Mouse (Mus musculus): Measurements from ENCODE around the gene Msi2. TPM values are rescaled to one million over a fixed set of nuclear protein-coding genes. Genes with fewer than 3 reads are reported as not detected.

Msi2 gene
- polyA plus RNA-seq, 1 experiment, result 69.3 TPM

- no peaks in the 10 kb centered on the region for H3K27me3 ChIP-seq (ENCODE audit: control insufficient read depth, insufficient read depth, low read length)
- TF ChIP-seq CTCF (IDR thresholded peaks at IDR 0.05; ENCODE audit: control insufficient read depth, insufficient read depth, insufficient replicate concordance, low read depth, low read length) (no peak), POLR2A (IDR thresholded peaks at IDR 0.05; ENCODE audit: control insufficient read depth, low read depth, low read length) (no peak)
- no peak overlapping the region for H3K4me3 ChIP-seq (ENCODE audit: control insufficient read depth, low read depth, low read length)
- H3K36me3 ChIP-seq (ENCODE audit: control insufficient read depth, insufficient read depth, low read length), result no peaks in the 10 kb centered on the region
- no peak overlapping the region for H3K27ac ChIP-seq (ENCODE audit: control insufficient read depth, insufficient read depth, low read depth, low read length)
- no peaks in the 10 kb centered on the region for H3K4me1 ChIP-seq (ENCODE audit: control insufficient read depth, insufficient read depth, low read length)
Measured at GRCm38 (mm10) chr11:88636934-88637333, 81.4 kb downstream of the Msi2 start.

DNA sequence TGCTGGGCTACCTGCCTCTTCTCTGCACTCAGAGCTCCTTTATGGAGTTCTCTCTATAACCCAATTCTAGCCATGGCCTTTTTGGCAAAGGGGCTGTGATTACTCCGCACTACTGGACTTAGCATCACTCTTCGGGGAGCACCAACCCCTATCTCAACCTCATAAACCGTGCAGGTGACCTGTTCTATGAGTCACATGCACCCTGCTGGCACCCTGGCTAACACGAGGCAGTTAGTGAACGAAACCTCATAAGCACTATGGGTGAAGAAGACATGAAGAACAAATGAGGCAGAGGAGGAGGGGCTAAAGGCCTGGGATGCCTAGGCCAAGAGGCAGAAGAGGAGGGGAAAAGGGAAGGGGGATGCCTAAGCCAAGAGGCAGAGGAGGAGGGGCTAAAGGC is 82.0 kb downstream of the Msi2 start:
- no peaks in the 10 kb centered on the region for H3K36me3 ChIP-seq (ENCODE audit: control insufficient read depth, insufficient read depth, low read length)
- no peak overlapping the region for H3K27ac ChIP-seq (ENCODE audit: control insufficient read depth, insufficient read depth, low read depth, low read length)
- TF ChIP-seq POLR2A (IDR thresholded peaks at IDR 0.05; ENCODE audit: control insufficient read depth, low read depth, low read length) (no peak), CTCF (IDR thresholded peaks at IDR 0.05; ENCODE audit: control insufficient read depth, insufficient read depth, insufficient replicate concordance, low read depth, low read length) (no peak)
- no peak overlapping the region for H3K4me3 ChIP-seq (ENCODE audit: control insufficient read depth, low read depth, low read length)
- no peaks in the 10 kb centered on the region for H3K27me3 ChIP-seq (ENCODE audit: control insufficient read depth, insufficient read depth, low read length)
- no peaks in the 10 kb centered on the region for H3K4me1 ChIP-seq (ENCODE audit: control insufficient read depth, insufficient read depth, low read length)

DNA sequence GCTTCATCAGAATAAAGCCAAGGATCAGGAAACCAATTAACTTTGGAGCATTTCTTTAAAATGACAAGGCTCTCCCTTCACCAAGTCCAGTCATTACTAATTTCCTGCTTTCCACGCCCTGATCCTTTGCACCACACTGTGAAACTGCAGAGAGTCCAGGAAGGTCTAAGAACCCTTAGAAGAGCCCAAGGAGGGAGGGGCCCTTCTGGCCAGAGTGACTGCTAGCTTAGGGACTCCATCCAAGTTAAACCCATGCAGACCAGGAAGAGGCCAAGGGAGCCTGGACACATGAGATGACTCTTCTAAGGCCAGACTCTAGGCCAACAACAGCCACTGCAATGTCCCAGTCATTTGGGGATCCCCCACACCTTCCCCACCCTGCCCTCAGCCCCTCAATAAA is 83.7 kb downstream of the Msi2 start:
- TF ChIP-seq CTCF (IDR thresholded peaks at IDR 0.05; ENCODE audit: control insufficient read depth, insufficient read depth, insufficient replicate concordance, low read depth, low read length), result no peak
- TF ChIP-seq POLR2A (IDR thresholded peaks at IDR 0.05; ENCODE audit: control insufficient read depth, low read depth, low read length), result no peak
- Histone ChIP-seq H3K4me1 (ENCODE audit: control insufficient read depth, insufficient read depth, low read length) (no peaks in the 10 kb centered on the region), H3K4me3 (ENCODE audit: control insufficient read depth, low read depth, low read length) (no peak overlapping the region), H3K27ac (ENCODE audit: control insufficient read depth, insufficient read depth, low read depth, low read length) (no peak overlapping the region), H3K27me3 (ENCODE audit: control insufficient read depth, insufficient read depth, low read length) (no peaks in the 10 kb centered on the region), H3K36me3 (ENCODE audit: control insufficient read depth, insufficient read depth, low read length) (no peaks in the 10 kb centered on the region)

GRCm38 (mm10) chr11:88631932-88632230 is 86.4 kb downstream of the Msi2 start:
- no peak overlapping the region for H3K27ac ChIP-seq (ENCODE audit: control insufficient read depth, insufficient read depth, low read depth, low read length)
- no peak overlapping the region for H3K4me3 ChIP-seq (ENCODE audit: control insufficient read depth, low read depth, low read length)
- H3K27me3 ChIP-seq (ENCODE audit: control insufficient read depth, insufficient read depth, low read length), result no peaks in the 10 kb centered on the region
- TF ChIP-seq CTCF (IDR thresholded peaks at IDR 0.05; ENCODE audit: control insufficient read depth, insufficient read depth, insufficient replicate concordance, low read depth, low read length), result no peak
- no peak for TF ChIP-seq POLR2A (IDR thresholded peaks at IDR 0.05; ENCODE audit: control insufficient read depth, low read depth, low read length)
- H3K36me3 ChIP-seq (ENCODE audit: control insufficient read depth, insufficient read depth, low read length), result no peaks in the 10 kb centered on the region
- no peaks in the 10 kb centered on the region for H3K4me1 ChIP-seq (ENCODE audit: control insufficient read depth, insufficient read depth, low read length)

DNA sequence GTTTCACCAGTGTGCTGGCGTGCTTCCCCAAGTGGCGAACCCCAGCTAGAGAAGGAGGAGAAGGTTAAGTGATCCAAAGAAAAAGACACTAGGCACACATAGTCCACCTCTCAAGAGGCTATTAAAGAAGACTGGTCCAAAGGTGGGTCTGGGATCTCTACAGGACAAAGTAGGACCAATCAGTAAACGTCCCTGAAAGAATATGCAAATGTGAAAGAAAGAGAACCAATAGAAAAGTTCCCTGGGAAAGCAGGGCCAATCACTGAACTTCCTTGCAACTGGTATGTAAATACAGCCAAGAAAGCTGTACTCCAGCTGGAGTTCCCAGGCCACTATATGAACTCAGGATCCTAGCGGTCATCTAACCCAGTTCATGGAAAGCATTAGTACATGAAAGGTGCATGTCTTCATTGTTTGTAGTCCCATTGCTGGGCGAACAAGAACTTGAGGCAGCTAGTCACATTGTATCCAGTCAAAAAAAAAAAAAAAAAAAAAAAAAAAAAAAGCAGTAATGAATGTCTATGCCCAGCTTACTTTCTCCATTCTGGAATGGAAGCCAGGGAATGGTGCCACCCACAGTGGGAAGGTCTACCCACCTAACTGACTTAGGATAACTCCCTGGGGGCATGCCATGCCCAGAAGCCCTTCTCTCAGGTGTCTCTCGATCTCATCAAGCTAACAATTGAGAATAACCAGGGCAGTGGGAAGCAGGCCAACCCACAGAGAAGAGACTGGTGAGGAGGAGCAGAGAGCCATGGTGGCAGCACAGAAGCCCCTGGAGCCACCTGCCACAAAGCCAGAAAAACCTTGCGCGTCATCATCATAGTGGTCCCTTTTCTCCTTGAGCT is 87.0 kb downstream of the Msi2 start:
- TF ChIP-seq CTCF (IDR thresholded peaks at IDR 0.05; ENCODE audit: control insufficient read depth, insufficient read depth, insufficient replicate concordance, low read depth, low read length), result no peak
- TF ChIP-seq POLR2A (IDR thresholded peaks at IDR 0.05; ENCODE audit: control insufficient read depth, low read depth, low read length), result no peak
- Histone ChIP-seq H3K36me3 (ENCODE audit: control insufficient read depth, insufficient read depth, low read length) (no peaks in the 10 kb centered on the region), H3K4me1 (ENCODE audit: control insufficient read depth, insufficient read depth, low read length) (no peaks in the 10 kb centered on the region), H3K27me3 (ENCODE audit: control insufficient read depth, insufficient read depth, low read length) (no peaks in the 10 kb centered on the region), H3K4me3 (ENCODE audit: control insufficient read depth, low read depth, low read length) (no peak overlapping the region), H3K27ac (ENCODE audit: control insufficient read depth, insufficient read depth, low read depth, low read length) (no peak overlapping the region)

DNA sequence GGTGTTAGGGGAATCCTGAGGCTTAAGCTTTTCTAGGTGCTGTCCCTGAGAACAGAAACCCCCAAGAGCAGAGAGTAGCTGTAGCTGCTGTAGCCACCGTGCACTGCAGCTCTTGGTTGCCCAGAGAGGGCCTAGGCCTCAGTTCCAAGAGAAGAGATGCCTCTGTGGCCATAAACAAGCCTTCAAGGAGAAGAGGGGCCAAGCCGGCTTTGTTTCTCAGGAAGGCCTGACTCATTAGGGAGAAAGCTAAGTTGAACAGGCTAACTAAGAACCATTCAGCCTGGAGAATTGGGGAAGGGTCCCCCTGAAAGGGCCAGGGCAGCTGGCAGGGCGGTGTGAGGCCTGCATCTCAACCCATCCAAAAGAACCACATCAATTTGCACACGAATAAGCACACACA is 88.7 kb downstream of the Msi2 start:
- Histone ChIP-seq H3K4me1 (ENCODE audit: control insufficient read depth, insufficient read depth, low read length) (no peaks in the 10 kb centered on the region), H3K27ac (ENCODE audit: control insufficient read depth, insufficient read depth, low read depth, low read length) (no peak overlapping the region), H3K4me3 (ENCODE audit: control insufficient read depth, low read depth, low read length) (no peak overlapping the region), H3K36me3 (ENCODE audit: control insufficient read depth, insufficient read depth, low read length) (no peaks in the 10 kb centered on the region), H3K27me3 (ENCODE audit: control insufficient read depth, insufficient read depth, low read length) (no peaks in the 10 kb centered on the region)
- TF ChIP-seq POLR2A (IDR thresholded peaks at IDR 0.05; ENCODE audit: control insufficient read depth, low read depth, low read length), result no peak
- TF ChIP-seq CTCF (IDR thresholded peaks at IDR 0.05; ENCODE audit: control insufficient read depth, insufficient read depth, insufficient replicate concordance, low read depth, low read length), result no peak

DNA sequence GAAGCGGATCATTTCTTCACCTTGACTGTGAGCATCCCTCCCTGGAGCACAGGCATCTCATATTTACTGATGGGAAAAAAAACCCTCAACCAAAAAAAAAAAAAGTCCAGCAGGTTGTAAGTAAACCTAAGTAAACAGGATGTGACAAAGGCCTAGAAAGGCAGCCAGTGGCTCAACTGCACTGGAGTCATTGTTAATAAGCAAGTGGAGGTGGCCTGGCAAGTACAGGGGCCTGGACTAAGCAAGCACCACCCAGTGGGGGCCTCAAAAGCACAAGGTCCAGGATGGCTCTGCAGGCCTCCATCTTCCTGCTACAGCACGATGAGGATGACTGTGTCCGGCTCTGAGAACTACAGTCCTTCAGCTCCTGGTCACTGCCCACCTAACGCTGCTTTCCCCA is 89.1 kb downstream of the Msi2 start:
- Histone ChIP-seq H3K4me1 (ENCODE audit: control insufficient read depth, insufficient read depth, low read length) (no peaks in the 10 kb centered on the region), H3K4me3 (ENCODE audit: control insufficient read depth, low read depth, low read length) (no peak overlapping the region)

More for the DNA sequence above, 89.1 kb downstream of the Msi2 start:
- TF ChIP-seq POLR2A (IDR thresholded peaks at IDR 0.05; ENCODE audit: control insufficient read depth, low read depth, low read length), result no peak
- TF ChIP-seq CTCF (IDR thresholded peaks at IDR 0.05; ENCODE audit: control insufficient read depth, insufficient read depth, insufficient replicate concordance, low read depth, low read length), result no peak
- H3K36me3 ChIP-seq (ENCODE audit: control insufficient read depth, insufficient read depth, low read length), result no peaks in the 10 kb centered on the region
- no peaks in the 10 kb centered on the region for H3K27me3 ChIP-seq (ENCODE audit: control insufficient read depth, insufficient read depth, low read length)
- H3K27ac ChIP-seq (ENCODE audit: control insufficient read depth, insufficient read depth, low read depth, low read length), result no peak overlapping the region
